Mouse (Mus musculus) spleen, adult 12 weeks (tissue): ENCODE data around the gene Ssmem1.

Experiments used
- DNase-seq: peaks from one replicate; pipeline ENCODE4 v3.0.0; 2022; ENCODE audit warnings: low spot score

The Ssmem1 gene

GRCm38 (mm10) chr6:30526586-30527515 lies 17.2 kb downstream of the Ssmem1 start:
- no peak for DNase-seq

- DNase-seq, result no peak
Measured at GRCm38 (mm10) chr6:30528800-30529199, 19.2 kb downstream of the Ssmem1 start.

GRCm38 (mm10) chr6:30535340-30535739 lies 25.7 kb downstream of the Ssmem1 start:
- DNase-seq, result no peak

GRCm38 (mm10) chr6:30538240-30538639 lies 28.6 kb downstream of the Ssmem1 start:
- DNase-seq, result no peak

DNA sequence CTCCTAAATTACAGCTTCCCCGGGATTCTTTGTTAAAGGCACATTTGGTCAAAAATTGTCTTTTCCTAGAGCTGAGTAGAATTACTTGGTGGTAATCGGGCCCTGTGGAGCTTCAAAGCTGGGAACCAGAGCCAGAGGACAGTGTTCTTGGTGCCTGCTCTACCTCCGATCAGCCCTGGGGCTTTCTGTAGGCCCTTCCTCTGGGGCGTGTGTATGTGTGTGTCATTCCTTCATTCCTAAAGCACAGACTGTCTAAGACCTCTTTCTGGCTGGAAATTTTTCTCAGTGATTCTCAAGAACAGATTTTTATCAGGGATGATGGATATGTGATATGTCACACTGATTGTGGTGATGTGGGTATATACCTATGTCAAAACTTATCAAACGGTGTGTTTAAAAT lies 29.2 kb downstream of the Ssmem1 start:
- no peak for DNase-seq

DNA sequence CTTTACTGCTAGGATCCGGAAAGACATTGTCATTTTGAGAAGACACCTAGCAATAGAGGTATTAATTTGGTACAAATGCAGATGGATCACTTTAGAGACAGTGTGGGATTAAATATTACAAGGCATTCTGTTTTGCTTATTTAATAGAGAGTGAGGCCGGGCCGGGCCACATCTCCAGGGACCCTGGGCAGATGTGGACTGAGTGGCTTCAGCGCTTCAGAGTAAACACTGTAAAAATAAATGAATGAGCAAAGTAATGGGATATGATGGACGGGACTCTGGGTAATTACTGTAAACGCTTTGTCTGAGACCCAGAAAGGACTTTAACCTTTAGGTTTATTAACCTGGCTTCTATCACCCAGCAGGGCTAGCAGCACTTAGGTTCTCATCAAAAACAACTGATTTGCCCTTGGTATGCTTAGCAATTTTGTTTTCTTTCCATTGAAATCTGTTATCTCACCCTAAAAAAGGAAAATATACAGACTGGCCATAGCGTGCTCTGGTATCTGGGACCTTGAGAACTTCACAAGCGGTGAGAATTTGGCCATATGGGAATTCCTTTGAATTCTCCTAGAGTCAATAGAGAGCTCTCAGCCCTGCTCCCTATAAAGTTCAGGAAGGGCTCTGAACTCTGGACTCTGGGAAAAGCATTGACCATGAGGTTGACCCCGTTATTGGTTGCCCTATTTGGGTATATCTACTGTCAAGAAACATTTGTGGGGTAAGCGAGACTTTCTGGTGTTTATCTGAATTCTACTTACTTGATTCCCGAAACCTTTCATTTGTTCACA lies 31.6 kb downstream of the Ssmem1 start, which contains the start of gene Cpa2:
Cpa2 (plus strand) TSS at position 574 of the 791 bp plus-strand sequence.
- no peak for DNase-seq

GRCm38 (mm10) chr6:30542277-30542676 lies 32.6 kb downstream of the Ssmem1 start:
- DNase-seq, result no peak

GRCm38 (mm10) chr6:30543077-30543476 lies 33.4 kb downstream of the Ssmem1 start:
- DNase-seq, result no peak

DNA sequence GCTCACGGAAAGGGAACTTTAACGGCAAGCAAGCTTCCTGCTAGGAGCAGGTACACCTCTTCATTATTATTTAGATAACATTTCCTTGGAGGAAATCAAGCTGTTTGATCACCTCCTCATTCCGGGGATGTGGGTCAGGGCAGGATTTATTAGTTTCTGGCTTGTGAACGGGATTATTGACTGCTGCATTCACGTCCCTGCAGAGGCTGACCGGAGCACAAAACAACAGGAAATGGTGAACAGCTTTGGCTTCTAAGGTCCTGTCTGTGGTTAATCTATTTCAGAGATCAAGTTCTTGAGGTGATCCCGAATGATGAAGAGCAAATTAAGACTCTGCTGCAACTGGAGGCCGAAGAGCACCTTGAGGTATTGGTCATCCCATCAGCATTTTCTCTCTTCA lies 34.2 kb downstream of the Ssmem1 start:
- DNase-seq, result no peak

- DNase-seq, result no peak
Measured at GRCm38 (mm10) chr6:30545689-30546088, 36.0 kb downstream of the Ssmem1 start.

- no peak for DNase-seq
Measured at GRCm38 (mm10) chr6:30546571-30547273, 37.1 kb downstream of the Ssmem1 start.

DNA sequence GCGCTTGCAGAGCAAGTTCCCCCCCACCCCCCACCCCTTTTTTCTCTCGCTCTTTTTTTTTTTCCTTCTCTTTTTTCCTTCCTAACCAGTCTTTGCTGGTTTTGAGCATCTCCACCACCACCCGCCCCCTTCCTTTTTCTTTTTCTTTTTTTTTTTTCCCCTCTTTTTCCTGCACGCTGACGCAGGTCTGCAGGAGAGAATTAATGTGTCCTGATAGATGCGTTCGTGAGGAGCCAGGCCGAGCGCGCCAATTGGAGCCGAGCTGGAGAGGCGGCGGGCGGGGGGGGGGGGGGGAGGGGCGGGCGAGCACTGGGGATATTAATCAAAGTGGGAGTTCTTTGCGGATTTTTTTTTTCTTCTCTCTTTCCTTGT lies 37.6 kb downstream of the Ssmem1 start:
- no peak for DNase-seq

DNA sequence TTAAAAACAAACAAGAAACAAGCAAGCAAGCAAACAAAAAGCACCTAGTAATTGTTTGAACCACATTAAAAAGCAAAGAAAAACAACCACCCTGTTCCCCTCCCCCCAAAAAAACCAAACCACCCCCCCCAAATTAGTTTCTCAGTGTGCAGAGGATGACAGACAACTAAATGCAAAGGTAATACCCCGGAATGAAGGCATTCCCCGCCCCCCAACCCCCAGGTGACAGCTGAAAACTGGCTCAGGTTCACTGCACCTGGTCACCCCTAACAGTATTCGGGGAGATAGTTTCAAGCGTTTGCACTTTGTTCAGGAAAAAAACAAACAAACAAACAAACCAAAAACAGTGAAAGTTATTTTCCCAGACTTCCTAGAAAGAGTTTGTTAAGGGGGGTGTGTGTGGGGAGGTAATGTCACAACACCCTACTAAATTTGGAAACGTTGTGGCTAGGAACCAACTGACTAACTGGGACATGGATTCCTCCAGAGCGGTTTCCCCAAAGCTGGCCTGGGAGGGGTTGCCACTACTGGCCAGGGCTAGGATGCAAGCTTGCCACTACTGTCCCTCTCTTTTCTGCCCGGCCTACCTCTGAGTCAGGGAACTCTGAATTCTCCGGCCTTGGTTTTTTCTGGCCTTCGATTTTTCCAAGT lies 38.1 kb downstream of the Ssmem1 start:
- no peak for DNase-seq

DNA sequence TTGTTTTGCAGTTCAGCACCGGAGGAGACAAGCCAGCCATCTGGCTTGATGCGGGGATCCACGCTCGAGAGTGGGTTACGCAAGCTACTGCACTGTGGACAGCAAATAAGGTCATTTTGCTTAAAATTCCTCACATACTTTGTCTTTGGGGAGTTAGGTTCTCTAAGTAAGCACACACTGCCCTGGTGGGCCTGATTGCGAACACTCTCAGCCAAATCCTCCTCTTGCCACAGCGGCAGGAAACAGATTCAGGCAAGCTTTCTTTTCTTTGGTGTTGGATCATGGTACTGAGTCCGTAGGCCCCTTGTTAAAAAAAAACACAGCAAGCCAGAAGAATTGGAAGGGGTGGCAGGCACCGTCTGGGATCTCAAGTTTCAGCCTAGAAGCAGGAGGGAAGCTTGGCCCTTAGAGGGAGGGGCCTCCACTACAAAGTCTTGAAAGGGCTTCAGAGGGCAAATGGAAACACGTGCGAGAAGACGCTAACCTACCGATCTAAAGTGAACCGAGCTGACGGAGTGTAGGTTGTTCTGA lies 39.6 kb downstream of the Ssmem1 start:
- DNase-seq, result no peak

DNA sequence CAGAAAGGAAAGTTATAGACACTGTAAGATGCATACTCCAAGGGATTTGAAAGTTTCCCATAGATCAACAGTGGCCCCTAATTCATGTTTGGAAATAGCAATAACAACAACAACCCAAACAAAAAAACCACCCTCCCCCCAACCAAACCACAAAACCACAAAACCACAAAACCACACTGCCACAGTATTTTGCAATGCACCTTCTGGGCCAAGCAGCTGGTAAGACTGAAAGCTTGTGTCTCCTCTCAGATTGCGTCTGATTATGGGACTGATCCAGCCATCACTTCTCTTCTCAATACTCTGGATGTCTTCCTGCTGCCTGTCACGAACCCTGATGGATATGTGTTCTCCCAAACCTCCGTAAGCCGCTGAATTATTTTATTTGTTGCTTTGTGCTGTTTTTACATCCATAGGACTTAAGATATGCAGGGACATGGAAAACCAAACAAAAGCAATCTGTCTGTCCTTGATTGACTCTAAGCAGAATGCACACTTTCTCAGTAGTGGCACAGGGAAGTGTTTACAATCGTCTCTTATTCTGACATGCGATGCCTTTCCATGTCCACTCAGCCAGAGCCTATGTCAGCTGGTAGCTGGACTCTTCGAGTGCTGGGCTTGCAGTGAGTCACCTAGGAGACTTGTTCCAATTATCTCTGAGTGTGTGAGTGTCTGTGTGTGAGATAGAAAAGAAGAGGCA lies 41.0 kb downstream of the Ssmem1 start:
- no peak for DNase-seq

- no peak for DNase-seq
Measured at GRCm38 (mm10) chr6:30551193-30551515, 41.5 kb downstream of the Ssmem1 start.

DNA sequence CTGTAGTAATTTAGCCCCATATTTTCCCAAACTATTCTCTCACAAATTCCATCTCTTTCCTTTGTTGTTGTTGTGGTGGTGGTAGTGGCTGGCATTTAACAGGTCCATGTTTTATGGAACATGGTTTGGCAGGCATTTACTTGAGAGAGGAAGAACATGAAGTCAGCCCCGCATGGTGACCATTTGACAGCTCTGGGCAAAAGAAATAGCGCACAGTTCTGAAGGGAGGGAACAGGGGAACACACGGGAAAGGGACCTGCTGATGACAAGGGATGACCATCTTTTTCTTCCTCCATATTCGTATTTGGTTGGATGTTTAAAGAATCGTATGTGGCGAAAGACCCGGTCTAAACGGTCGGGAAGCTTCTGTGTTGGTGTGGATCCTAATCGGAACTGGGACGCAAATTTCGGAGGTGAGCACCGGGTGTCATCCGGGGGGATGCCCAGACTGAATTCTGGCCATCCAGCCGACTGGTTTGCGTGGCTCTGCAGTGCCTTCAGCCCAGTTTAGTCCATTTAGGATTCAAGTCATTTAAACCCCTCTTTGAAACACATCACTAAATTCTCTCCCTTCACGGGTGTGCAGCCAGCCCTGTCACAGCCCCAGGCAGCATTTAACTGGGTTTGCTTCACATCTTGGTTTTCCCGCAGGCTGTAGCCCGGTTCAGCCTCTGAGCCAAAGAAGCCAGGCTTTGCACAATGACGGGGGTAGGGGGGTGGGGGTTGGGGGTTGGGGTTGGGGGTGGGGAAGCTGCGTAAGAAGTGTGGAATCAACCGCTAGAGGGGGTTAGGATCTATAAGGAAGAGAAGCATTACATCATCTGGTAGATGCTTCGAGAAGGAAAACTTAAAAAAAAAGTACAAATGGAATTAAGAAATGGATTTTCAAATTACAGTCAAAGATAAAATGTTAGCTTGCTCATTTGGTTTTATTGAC lies 42.3 kb downstream of the Ssmem1 start:
- DNase-seq, result no peak

- DNase-seq, result no peak
Measured at GRCm38 (mm10) chr6:30552628-30553027, 43.0 kb downstream of the Ssmem1 start.

DNA sequence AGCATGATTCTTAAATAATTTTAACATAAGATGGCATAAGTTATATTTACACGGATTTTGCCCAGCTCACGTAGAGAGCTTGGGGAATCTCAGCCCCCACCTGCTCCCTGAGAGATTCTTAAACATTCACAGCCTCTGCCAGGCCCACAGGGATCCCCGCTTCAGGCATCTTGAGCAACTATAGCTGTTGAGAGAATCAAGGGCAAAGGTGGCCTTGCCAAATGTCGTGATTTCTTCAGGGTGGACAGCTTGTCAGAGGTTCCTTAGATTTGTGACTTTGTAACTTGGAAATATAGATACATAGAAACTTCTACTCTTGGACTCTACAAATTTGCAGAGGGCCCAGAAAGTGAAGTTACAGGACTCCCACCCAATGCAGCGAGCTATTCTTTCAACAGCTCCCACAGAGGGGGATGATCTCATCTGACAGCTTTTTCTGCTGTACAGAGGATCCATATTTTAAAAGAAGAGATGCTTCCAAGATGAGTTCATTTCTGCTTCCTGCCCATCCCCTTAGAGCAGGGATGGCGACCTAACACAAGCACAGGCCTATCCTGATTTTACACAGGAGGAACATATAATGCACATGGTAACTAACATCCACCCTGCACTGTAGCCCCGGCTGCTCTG lies 43.8 kb downstream of the Ssmem1 start:
- DNase-seq, result no peak

DNA sequence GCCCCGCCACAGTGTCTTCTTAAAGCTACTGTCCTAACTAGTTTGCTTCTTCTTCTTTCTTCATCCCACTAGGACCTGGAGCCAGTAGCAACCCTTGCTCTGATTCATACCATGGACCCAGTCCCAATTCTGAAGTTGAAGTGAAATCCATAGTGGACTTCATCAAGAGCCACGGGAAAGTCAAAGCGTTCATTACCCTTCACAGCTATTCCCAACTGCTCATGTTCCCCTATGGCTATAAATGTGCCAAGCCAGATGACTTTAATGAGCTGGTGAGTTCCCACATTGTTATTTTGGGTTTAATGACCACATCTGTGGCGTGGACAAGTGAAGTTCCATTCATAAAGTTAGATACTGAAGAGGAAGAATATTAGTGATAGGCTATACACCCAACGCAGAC lies 44.4 kb downstream of the Ssmem1 start:
- no peak for DNase-seq
